Mouse (Mus musculus) midbrain, embryonic 12.5 days (tissue): ENCODE results near the gene 1700013H16Rik. TPM values are rescaled to one million over a fixed set of nuclear protein-coding genes. Genes with fewer than 3 reads are reported as not detected.
"Not testable (repeated sequence)": the region's sequence is repeated elsewhere in the genome, so short reads cannot be mapped to it uniquely, and the experiment has no call there.

Source experiments
- ATAC-seq: fragments of 200-750 bp; cut with Nextera tagmentation; 2 replicates; pipeline ENCODE4 v1.8.0; 2017; ENCODE audit warnings: low read depth, moderate TSS enrichment, moderate library complexity; ENCODE audit not compliant: low FRiP score
- H3K27ac ChIP-seq: fragments of 300-500 bp; sonication (generic); replicated peaks from 2 replicates; pipeline ENCODE4 v1.5.1; 2016; ENCODE audit warnings: mild to moderate bottlenecking
- H3K27me3 ChIP-seq: fragments of 300-500 bp; sonication (generic); 2 replicates; pipeline ENCODE4 v1.6.1; 2016; ENCODE audit warnings: mild to moderate bottlenecking
- H3K36me3 ChIP-seq: fragments of 300-500 bp; sonication (generic); 2 replicates; pipeline ENCODE4 v1.6.1; 2016
- H3K4me1 ChIP-seq: fragments of 300-500 bp; sonication (generic); 2 replicates; pipeline ENCODE4 v1.6.1; 2016
- H3K4me2 ChIP-seq: fragments of 300-500 bp; sonication (generic); replicated peaks from 2 replicates; pipeline ENCODE4 v1.6.1; 2016; ENCODE audit warnings: mild to moderate bottlenecking, moderate library complexity
- H3K4me3 ChIP-seq: fragments of 300-500 bp; sonication (generic); 2 replicates; pipeline ENCODE4 v1.5.1; 2016; ENCODE audit warnings: mild to moderate bottlenecking
- H3K9ac ChIP-seq: fragments of 300-500 bp; sonication (generic); replicated peaks from 2 replicates; pipeline ENCODE4 v1.6.1; 2016; ENCODE audit warnings: mild to moderate bottlenecking, moderate library complexity
- H3K9me3 ChIP-seq: fragments of 300-500 bp; sonication (generic); 2 replicates; pipeline ENCODE4 v1.6.1; 2016; ENCODE audit warnings: mild to moderate bottlenecking
- WGBS: fragments of 180-500 bp; shearing (Covaris S2); methylation state at CpG from one replicate; pipeline ENCODE4 v1.1.7; 2016; 5-methylcytosine and 5-hydroxymethylcytosine counted together
- polyA plus RNA-seq: library from polyadenylated mRNA; unstranded; fragments of >200 nt; fragmentation: Nextera tagmentation; extraction: Ambion mirVana; gene quantifications from 2 replicates; pipeline ENCODE4 v1.2.1, GENCODE M21; 2016

1700013H16Rik gene
- not detected in 2 replicates for polyA plus RNA-seq

- H3K9ac ChIP-seq: no peak within 1 kb of the TSS
These were observed at the start of gene 1700013H16Rik for GRCm38 (mm10) chrX:53757736-53758135. 1700013H16Rik (minus strand) TSS chrX:53757831.

GRCm38 (mm10) chrX:53799074-53799473, 41.4 kb upstream of the 1700013H16Rik start:
- H3K27me3 ChIP-seq: no peaks in the 10 kb centered on the region
- ATAC-seq: no peak
- H3K27ac ChIP-seq: no peak overlapping the region
- no peak overlapping the region for H3K9ac ChIP-seq
- no peak overlapping the region for H3K4me2 ChIP-seq
- H3K36me3 ChIP-seq: no peaks in the 10 kb centered on the region
- WGBS: 43% methylated on average over 3 of the region's 3 CpGs
- no peaks in the 10 kb centered on the region for H3K9me3 ChIP-seq
- no peaks in the 10 kb centered on the region for H3K4me1 ChIP-seq
- no peak overlapping the region for H3K4me3 ChIP-seq

More at GRCm38 (mm10) chrX:53757736-53758135, at the start of gene 1700013H16Rik:
- no peak within 1 kb of the TSS for H3K4me3 ChIP-seq
- H3K4me2 ChIP-seq: no peak within 1 kb of the TSS
- WGBS: 92% methylated on average over 16 of the region's 16 CpGs
- H3K4me1 ChIP-seq: no peaks in the 10 kb centered on the region
- H3K36me3 ChIP-seq: no peaks in the 10 kb centered on the region
- peaks cover 7% of the 10 kb centered on the region; the same call in 1 of the 2 replicates for H3K9me3 ChIP-seq
- H3K27ac ChIP-seq: no peak within 1 kb of the TSS
- no peaks in the 10 kb centered on the region for H3K27me3 ChIP-seq
- ATAC-seq: no peak

- not testable (repeated sequence) for H3K9me3 ChIP-seq
These were observed 39.9 kb upstream of the 1700013H16Rik start, which contains the start of gene Xlr for GRCm38 (mm10) chrX:53797519-53797918. Xlr (minus strand) TSS chrX:53797706.

DNA sequence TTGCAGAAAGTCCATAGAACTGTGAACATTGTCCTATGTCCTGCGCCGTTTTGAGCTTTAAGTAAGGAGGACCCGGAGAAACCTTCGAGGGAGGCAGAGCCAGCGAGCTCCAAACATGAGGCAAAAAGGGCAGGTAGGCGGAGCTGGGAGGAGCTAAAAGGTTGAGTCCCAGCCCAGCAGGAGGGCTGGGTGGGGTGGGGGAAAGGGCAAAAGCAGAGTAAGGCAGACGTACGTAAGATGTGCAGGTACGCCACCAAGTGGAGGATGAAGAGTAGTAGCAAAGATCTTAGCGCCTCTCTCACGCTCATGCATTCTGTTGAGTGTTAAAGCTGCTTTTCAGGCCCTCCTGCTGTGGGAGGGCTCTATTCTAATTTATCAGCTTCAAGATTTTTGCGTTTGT, 18.6 kb upstream of the 1700013H16Rik start, which contains the start of gene Zfp36l3:
Gene Zfp36l3, minus strand, starts transcription at position 119 of the 400 bp plus-strand sequence.
- H3K4me3 ChIP-seq: no peak within 1 kb of the TSS
- 93% methylated on average over 12 of the region's 12 CpGs for WGBS
- no peak for ATAC-seq

More at GRCm38 (mm10) chrX:53797519-53797918, 39.9 kb upstream of the 1700013H16Rik start, which contains the start of gene Xlr:
- not testable (repeated sequence) for H3K27ac ChIP-seq, H3K4me3 ChIP-seq, H3K9ac ChIP-seq, H3K4me1 ChIP-seq, H3K4me2 ChIP-seq, H3K27me3 ChIP-seq, ATAC-seq, H3K36me3 ChIP-seq
- whole genome bisulfite sequencing: 84% methylated on average over 11 of the region's 11 CpGs

DNA sequence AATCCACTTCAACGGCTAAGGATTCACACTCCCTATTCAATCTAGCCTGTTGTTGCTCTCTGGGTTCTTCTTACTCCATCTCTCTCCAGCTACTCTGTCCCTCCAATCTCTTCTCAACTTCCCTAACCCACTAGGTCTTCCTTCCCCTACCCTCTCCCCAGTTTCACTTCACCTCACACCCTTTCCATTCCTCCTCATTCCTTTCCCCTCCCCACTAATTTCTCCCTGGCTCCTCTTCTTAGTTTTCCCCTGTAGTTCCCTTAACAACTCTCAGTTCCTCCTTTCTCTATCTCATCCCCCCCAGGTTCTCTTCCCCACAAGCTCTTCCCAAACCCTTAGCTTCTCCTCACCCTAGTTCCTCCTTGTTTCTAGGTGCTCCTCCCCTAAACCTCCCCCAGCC, 4.8 kb downstream of the 1700013H16Rik start:
- no peak overlapping the region for H3K4me2 ChIP-seq
- 96% methylated on average over 1 of the region's 1 CpGs for WGBS
- H3K27me3 ChIP-seq: no peaks in the 10 kb centered on the region
- no peak overlapping the region for H3K4me3 ChIP-seq
- H3K9me3 ChIP-seq: peaks cover 7% of the 10 kb centered on the region; the same call in 1 of the 2 replicates
- H3K9ac ChIP-seq: no peak overlapping the region
- no peak for ATAC-seq
- H3K4me1 ChIP-seq: no peaks in the 10 kb centered on the region
- H3K36me3 ChIP-seq: no peaks in the 10 kb centered on the region
- H3K27ac ChIP-seq: no peak overlapping the region

More for the DNA sequence above, 18.6 kb upstream of the 1700013H16Rik start, which contains the start of gene Zfp36l3:
- Histone ChIP-seq H3K9me3 (no peaks in the 10 kb centered on the region), H3K36me3 (no peaks in the 10 kb centered on the region), H3K27ac (no peak within 1 kb of the TSS), H3K9ac (no peak within 1 kb of the TSS), H3K4me2 (no peak within 1 kb of the TSS), H3K4me1 (no peaks in the 10 kb centered on the region), H3K27me3 (no peaks in the 10 kb centered on the region)

- 89% methylated on average over 2 of the region's 2 CpGs for WGBS
- Histone ChIP-seq H3K9me3 (no peaks in the 10 kb centered on the region), H3K27me3 (no peaks in the 10 kb centered on the region), H3K4me2 (no peak overlapping the region), H3K4me3 (no peak overlapping the region), H3K27ac (no peak overlapping the region), H3K9ac (no peak overlapping the region), H3K4me1 (no peaks in the 10 kb centered on the region), H3K36me3 (no peaks in the 10 kb centered on the region)
- ATAC-seq: no peak
These were observed 28.7 kb downstream of the 1700013H16Rik start for GRCm38 (mm10) chrX:53728967-53729366.

GRCm38 (mm10) chrX:53724596-53724995, 33.0 kb downstream of the 1700013H16Rik start, which contains the start of gene 4930502E18Rik:
4930502E18Rik (plus strand) TSS chrX:53724826.
- ATAC-seq: no peak
- WGBS: 78% methylated on average over 11 of the region's 11 CpGs

DNA sequence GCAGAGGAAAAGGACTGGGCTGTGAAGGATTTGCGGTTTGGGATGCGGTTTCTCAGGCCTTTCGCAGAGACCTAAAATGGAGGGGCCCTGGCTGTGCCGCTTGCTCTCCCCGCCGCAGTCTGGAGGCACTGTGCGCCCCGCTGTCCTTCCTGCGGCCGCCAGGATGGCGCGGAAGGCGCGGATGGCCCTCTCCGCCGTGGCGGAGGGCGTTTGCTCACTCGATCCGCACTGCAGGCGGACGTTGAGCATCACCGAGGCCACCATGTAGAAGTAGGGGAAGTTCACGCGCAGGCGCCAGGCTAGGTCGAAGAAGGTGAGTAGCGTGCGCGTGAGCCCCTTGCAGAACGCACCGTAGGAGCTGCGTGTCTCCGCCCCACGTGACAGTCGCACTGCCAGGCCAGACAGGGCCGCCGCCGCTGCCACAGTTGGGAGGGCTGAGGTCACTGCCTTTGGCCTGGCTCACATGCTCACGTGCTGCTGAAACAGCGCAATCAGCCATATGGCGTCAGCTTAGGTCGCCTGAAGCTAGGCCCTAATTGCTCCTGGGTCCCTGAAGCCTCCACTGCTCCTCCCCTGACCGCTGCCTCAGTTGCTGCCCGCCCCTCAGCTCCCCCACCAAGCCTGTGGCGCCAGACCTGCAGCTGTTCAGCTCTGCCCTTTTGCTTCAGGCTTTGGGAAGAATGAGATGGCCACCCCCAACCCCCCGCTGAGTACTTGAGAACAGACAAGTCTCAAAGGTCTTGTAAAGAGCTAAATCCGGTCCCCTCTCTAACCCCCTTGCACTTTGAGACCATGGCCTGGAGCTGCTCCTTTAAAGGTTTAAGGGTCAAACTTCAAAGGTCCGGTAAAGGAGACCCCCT, 41.1 kb downstream of the 1700013H16Rik start:
- Histone ChIP-seq H3K9me3 (no peaks in the 10 kb centered on the region), H3K4me2 (peak overlapping the region; percentile 51), H3K4me3 (peak overlapping the region; percentile 35), H3K9ac (no peak overlapping the region; the same call in 1 of the 2 replicates), H3K4me1 (no peaks in the 10 kb centered on the region), H3K27me3 (no peaks in the 10 kb centered on the region), H3K27ac (no peak overlapping the region), H3K36me3 (no peaks in the 10 kb centered on the region)
- 26% methylated on average over 42 of the region's 49 CpGs for WGBS
- ATAC-seq: peak; percentile 87

More at GRCm38 (mm10) chrX:53724596-53724995, 33.0 kb downstream of the 1700013H16Rik start, which contains the start of gene 4930502E18Rik:
- Histone ChIP-seq H3K9me3 (no peaks in the 10 kb centered on the region), H3K27ac (no peak within 1 kb of the TSS), H3K27me3 (no peaks in the 10 kb centered on the region), H3K4me2 (no peak within 1 kb of the TSS), H3K9ac (no peak within 1 kb of the TSS), H3K4me1 (no peaks in the 10 kb centered on the region), H3K36me3 (no peaks in the 10 kb centered on the region), H3K4me3 (no peak within 1 kb of the TSS)

DNA sequence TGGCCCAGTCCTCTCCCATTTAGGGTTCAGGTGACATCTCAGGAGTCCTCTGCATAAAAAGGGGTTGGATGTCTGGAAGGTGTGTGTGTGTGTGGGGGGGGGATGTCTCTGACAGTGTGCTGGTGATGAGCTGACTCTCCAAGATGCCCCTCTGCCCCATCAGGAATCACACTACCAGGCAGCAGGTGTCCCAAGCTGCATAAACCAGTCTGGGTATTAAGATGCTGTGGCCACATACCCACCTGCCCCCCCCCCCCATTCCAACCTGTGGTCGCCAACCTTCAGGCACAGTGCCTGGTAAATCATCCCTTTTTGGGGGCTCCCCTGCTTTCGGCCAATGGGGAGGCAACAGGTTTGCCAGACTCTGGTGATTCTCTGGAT, 41.7 kb downstream of the 1700013H16Rik start:
- peak overlapping the region; percentile 51 for H3K4me2 ChIP-seq

DNA sequence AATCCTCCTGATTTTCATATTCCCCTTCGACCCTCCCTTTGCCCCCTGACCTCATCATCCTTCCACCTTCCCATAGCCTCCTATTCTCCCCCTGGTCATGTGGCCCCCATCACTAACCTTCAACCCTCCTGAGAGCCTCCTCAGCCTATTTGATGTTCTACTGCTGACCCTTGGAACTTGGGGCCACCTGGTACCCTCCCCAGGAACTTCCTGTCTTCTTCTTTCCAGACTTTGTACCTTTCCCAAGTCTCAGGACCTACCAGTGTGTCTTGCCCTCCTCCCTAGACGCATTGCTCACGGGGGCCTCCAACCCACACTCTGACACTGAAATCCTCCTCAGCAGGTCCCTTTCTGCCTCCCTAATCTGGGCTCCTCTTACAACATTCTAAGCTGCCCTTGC, 55.0 kb downstream of the 1700013H16Rik start:
- H3K36me3 ChIP-seq: no peaks in the 10 kb centered on the region
- no peaks in the 10 kb centered on the region for H3K9me3 ChIP-seq
- H3K9ac ChIP-seq: no peak overlapping the region
- H3K4me2 ChIP-seq: no peak overlapping the region
- no peaks in the 10 kb centered on the region for H3K27me3 ChIP-seq
- 79% methylated on average over 3 of the region's 3 CpGs for WGBS
- H3K27ac ChIP-seq: no peak overlapping the region
- no peaks in the 10 kb centered on the region for H3K4me1 ChIP-seq
- H3K4me3 ChIP-seq: no peak overlapping the region
- ATAC-seq: no peak

More for the DNA sequence above, 41.7 kb downstream of the 1700013H16Rik start:
- no peaks in the 10 kb centered on the region for H3K9me3 ChIP-seq
- ATAC-seq: peak; percentile 17
- H3K4me1 ChIP-seq: no peaks in the 10 kb centered on the region
- peak overlapping the region; percentile 35 for H3K4me3 ChIP-seq
- H3K27ac ChIP-seq: no peak overlapping the region
- H3K9ac ChIP-seq: no peak overlapping the region
- no peaks in the 10 kb centered on the region for H3K36me3 ChIP-seq
- WGBS: 50% methylated on average over 2 of the region's 2 CpGs
- no peaks in the 10 kb centered on the region for H3K27me3 ChIP-seq

DNA sequence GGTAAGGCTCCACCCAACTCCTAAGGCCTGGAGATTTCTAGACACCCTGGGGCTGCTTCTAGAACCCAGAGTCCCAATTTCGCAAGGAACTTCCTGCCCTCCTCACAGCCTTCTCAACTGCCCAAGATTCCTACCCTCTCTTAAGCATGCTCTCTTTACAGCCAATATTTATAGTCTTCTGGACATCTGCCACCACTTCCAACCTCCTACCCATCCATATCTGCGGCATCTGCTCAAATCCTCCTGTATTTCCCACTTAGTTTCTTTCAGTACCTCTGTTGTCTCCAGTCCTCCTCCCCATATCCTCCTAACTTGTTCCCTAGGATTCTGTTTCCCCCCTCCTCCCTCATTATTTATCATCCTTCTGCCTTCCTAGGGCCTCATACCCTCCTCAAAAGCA, 58.4 kb downstream of the 1700013H16Rik start:
- no peak overlapping the region for H3K4me2 ChIP-seq
- no peaks in the 10 kb centered on the region for H3K4me1 ChIP-seq
- no peak overlapping the region for H3K9ac ChIP-seq
- H3K9me3 ChIP-seq: no peaks in the 10 kb centered on the region
- no peaks in the 10 kb centered on the region for H3K36me3 ChIP-seq
- no peak for ATAC-seq
- 73% methylated on average over 2 of the region's 2 CpGs for WGBS
- H3K27me3 ChIP-seq: no peaks in the 10 kb centered on the region
- H3K27ac ChIP-seq: no peak overlapping the region
- no peak overlapping the region for H3K4me3 ChIP-seq
